Mouse (Mus musculus) forebrain, postnatal 0 days (tissue): Measurements from ENCODE around the gene E2f6. TPM values are rescaled to one million over a fixed set of nuclear protein-coding genes. Genes with fewer than 3 reads are reported as not detected.

Experiments used
- ATAC-seq: fragments of 200-750 bp; cut with Nextera tagmentation; 2 replicates; pipeline ENCODE4 v1.8.0; 2017; ENCODE audit warnings: mild to moderate bottlenecking, moderate library complexity
- DNase-seq: peaks from one replicate; pipeline ENCODE4 v3.0.0-alpha.2; 2015
- H3K27ac ChIP-seq: fragments of 300-500 bp; sonication (generic); 2 replicates; pipeline ENCODE4 v1.5.1; 2014; ENCODE audit warnings: low read depth, mild to moderate bottlenecking, antibody characterized with exemption, low read length, moderate library complexity, mixed read lengths
- H3K27me3 ChIP-seq: fragments of 300-500 bp; sonication (generic); 2 replicates; pipeline ENCODE4 v1.6.1; 2014; ENCODE audit warnings: mild to moderate bottlenecking, low read length, mixed read lengths; ENCODE audit not compliant: insufficient read depth
- H3K36me3 ChIP-seq: fragments of 300-500 bp; sonication (generic); 2 replicates; pipeline ENCODE4 v1.6.1; 2014; ENCODE audit warnings: mild to moderate bottlenecking, moderate library complexity; ENCODE audit not compliant: insufficient read depth
- H3K4me1 ChIP-seq: fragments of 300-500 bp; sonication (generic); 2 replicates; pipeline ENCODE4 v1.6.1; 2014; ENCODE audit warnings: antibody characterized with exemption; ENCODE audit not compliant: insufficient read depth
- H3K4me2 ChIP-seq: fragments of 300-500 bp; sonication (generic); 2 replicates; pipeline ENCODE4 v1.6.1; 2014; ENCODE audit warnings: low read depth, mild to moderate bottlenecking, moderate library complexity
- H3K4me3 ChIP-seq: fragments of 300-500 bp; sonication (generic); 2 replicates; pipeline ENCODE4 v1.5.1; 2014; ENCODE audit warnings: low read depth, low read length, mixed read lengths
- H3K9ac ChIP-seq: fragments of 300-500 bp; sonication (generic); 2 replicates; pipeline ENCODE4 v1.6.1; 2014; ENCODE audit warnings: mild to moderate bottlenecking
- H3K9me3 ChIP-seq: fragments of 300-500 bp; sonication (generic); 2 replicates; pipeline ENCODE4 v1.6.1; 2016; ENCODE audit warnings: low read length
- CTCF ChIP-seq: sonication (generic); IDR thresholded peaks from 2 replicates; pipeline ENCODE4 v1.5.1; 2016; ENCODE audit warnings: antibody characterized with exemption, control low read depth, low read depth
- WGBS: fragments of 180-500 bp; shearing (Covaris S2); extraction: QIAGEN DNeasy Blood & Tissue Kit; methylation state at CpG from one replicate; pipeline ENCODE4 v1.1.7; 2014; 5-methylcytosine and 5-hydroxymethylcytosine counted together
- polyA plus RNA-seq: library from polyadenylated mRNA; unstranded; fragments of >200 nt; fragmentation: Nextera tagmentation; extraction: Ambion mirVana; gene quantifications from 2 replicates; pipeline ENCODE4 v1.2.1, GENCODE M21; 2015
- total RNA-seq: library from RNA; depleted of rRNA; stranded (reverse); fragments of >200 nt; gene quantifications from 2 replicates; pipeline ENCODE4 v1.2.3, GENCODE M21; 2014

E2f6 gene
- total and polyA plus RNA-seq, 2 experiments from 2014 or later = 15.4 to 26.4 TPM

- H3K4me3 ChIP-seq = no peak overlapping the region
- H3K27me3 ChIP-seq = no peaks in the 10 kb centered on the region
- no peak; the same call in 1 of the 2 replicates for ATAC-seq
- no peak for DNase-seq
- no peaks in the 10 kb centered on the region for H3K36me3 ChIP-seq
- no peak overlapping the region for H3K4me2 ChIP-seq
- 44% methylated on average over 14 of the region's 14 CpGs for WGBS
- no peaks in the 10 kb centered on the region for H3K9me3 ChIP-seq
- no peak for TF ChIP-seq CTCF
- no peaks in the 10 kb centered on the region for H3K4me1 ChIP-seq
- no peak overlapping the region for H3K27ac ChIP-seq
- no peak overlapping the region for H3K9ac ChIP-seq
These were observed 34.1 kb downstream of the E2f6 start for GRCm38 (mm10) chr12:16844623-16845592.

GRCm38 (mm10) chr12:16847204-16847792 is 36.5 kb downstream of the E2f6 start:
- DNase-seq (no peak), ATAC-seq (no peak)
- Histone ChIP-seq H3K4me3 (no peak overlapping the region), H3K27ac (no peak overlapping the region), H3K27me3 (no peaks in the 10 kb centered on the region), H3K4me1 (no peaks in the 10 kb centered on the region), H3K4me2 (no peak overlapping the region), H3K9ac (no peak overlapping the region), H3K9me3 (no peaks in the 10 kb centered on the region), H3K36me3 (no peaks in the 10 kb centered on the region)
- no peak for TF ChIP-seq CTCF
- 92% methylated on average over 4 of the region's 4 CpGs for WGBS

GRCm38 (mm10) chr12:16848501-16848900 is 37.7 kb downstream of the E2f6 start:
- no peak for DNase-seq
- no peaks in the 10 kb centered on the region for H3K9me3 ChIP-seq
- H3K4me2 ChIP-seq = no peak overlapping the region
- WGBS = 89% methylated on average over 2 of the region's 2 CpGs
- no peak for TF ChIP-seq CTCF
- ATAC-seq = no peak
- H3K4me1 ChIP-seq = no peaks in the 10 kb centered on the region
- no peak overlapping the region for H3K4me3 ChIP-seq
- no peak overlapping the region for H3K9ac ChIP-seq
- H3K36me3 ChIP-seq = no peaks in the 10 kb centered on the region
- H3K27ac ChIP-seq = no peak overlapping the region
- H3K27me3 ChIP-seq = no peaks in the 10 kb centered on the region

- Histone ChIP-seq H3K27ac (no peak overlapping the region), H3K36me3 (no peaks in the 10 kb centered on the region), H3K9ac (no peak overlapping the region), H3K9me3 (no peaks in the 10 kb centered on the region), H3K27me3 (no peaks in the 10 kb centered on the region), H3K4me3 (no peak overlapping the region), H3K4me2 (no peak overlapping the region), H3K4me1 (no peaks in the 10 kb centered on the region)
- ATAC-seq (no peak), DNase-seq (no peak)
- WGBS = 64% methylated on average over 2 of the region's 2 CpGs
- TF ChIP-seq CTCF = no peak
These were observed 39.1 kb downstream of the E2f6 start for GRCm38 (mm10) chr12:16849821-16850220.

- Histone ChIP-seq H3K27me3 (no peaks in the 10 kb centered on the region), H3K4me2 (no peak overlapping the region), H3K27ac (0 out of 2 replicates have a peak overlapping the region, but pooled peaks have one; percentile 2), H3K4me1 (peaks cover 2% of the 10 kb centered on the region; the same call in 1 of the 2 replicates), H3K4me3 (no peak overlapping the region), H3K9me3 (no peaks in the 10 kb centered on the region), H3K36me3 (no peaks in the 10 kb centered on the region), H3K9ac (no peak overlapping the region)
- no peak for ATAC-seq
- WGBS = 50% methylated on average over 16 of the region's 16 CpGs
- DNase-seq = no peak
- TF ChIP-seq CTCF = peak; percentile 30; the same call in 1 of the 2 replicates
These were observed 39.9 kb downstream of the E2f6 start for GRCm38 (mm10) chr12:16850431-16851375.

GRCm38 (mm10) chr12:16853431-16854165 is 42.8 kb downstream of the E2f6 start:
- no peak overlapping the region for H3K27ac ChIP-seq
- peaks cover 7% of the 10 kb centered on the region; the same call in 1 of the 2 replicates for H3K4me1 ChIP-seq
- no peak overlapping the region for H3K4me3 ChIP-seq
- no peak overlapping the region for H3K4me2 ChIP-seq
- no peak for DNase-seq
- 77% methylated on average over 11 of the region's 11 CpGs for WGBS
- no peaks in the 10 kb centered on the region for H3K27me3 ChIP-seq
- H3K36me3 ChIP-seq = no peaks in the 10 kb centered on the region
- no peak for TF ChIP-seq CTCF
- H3K9me3 ChIP-seq = no peaks in the 10 kb centered on the region
- ATAC-seq = no peak
- no peak overlapping the region for H3K9ac ChIP-seq
